Mouse (Mus musculus) heart, postnatal 0 days (tissue): ENCODE data around the gene Lrrc52. TPM values are rescaled to one million over a fixed set of nuclear protein-coding genes. Genes with fewer than 3 reads are reported as not detected.
A peak's percentile ranks its signal among the peaks of the same experiment; 100 is the strongest.

Experiments used
- ATAC-seq: fragments of 200-750 bp; cut with Nextera tagmentation; 2 replicates; pipeline ENCODE4 v1.8.0; 2017; ENCODE audit warnings: low read depth, moderate number of reproducible peaks, moderate library complexity; ENCODE audit not compliant: insufficient read depth
- DNase-seq: peaks from one replicate; pipeline ENCODE4 v3.0.0-alpha.2; 2016; ENCODE audit warnings: low spot score
- H3K27ac ChIP-seq: fragments of 300-500 bp; sonication (generic); 2 replicates; pipeline ENCODE4 v1.5.1; 2014; ENCODE audit warnings: low read depth, mild to moderate bottlenecking
- H3K27me3 ChIP-seq: fragments of 300-500 bp; sonication (generic); 2 replicates; pipeline ENCODE4 v1.6.1; 2014; ENCODE audit warnings: low read length, mixed read lengths; ENCODE audit not compliant: control insufficient read depth, insufficient read depth
- H3K36me3 ChIP-seq: fragments of 300-500 bp; sonication (generic); replicated peaks from 2 replicates; pipeline ENCODE4 v1.6.1; 2014; ENCODE audit warnings: low read length, mixed read lengths; ENCODE audit not compliant: control insufficient read depth, insufficient read depth
- H3K4me1 ChIP-seq: fragments of 300-500 bp; sonication (generic); 2 replicates; pipeline ENCODE4 v1.6.1; 2014; ENCODE audit warnings: antibody characterized with exemption; ENCODE audit not compliant: control insufficient read depth, insufficient read depth
- H3K4me2 ChIP-seq: fragments of 300-500 bp; sonication (generic); 2 replicates; pipeline ENCODE4 v1.6.1; 2014; ENCODE audit warnings: low read depth, mild to moderate bottlenecking, low read length, moderate library complexity
- H3K4me3 ChIP-seq: fragments of 300-500 bp; sonication (generic); 2 replicates; pipeline ENCODE4 v1.5.1; 2014; ENCODE audit warnings: low read depth, low read length
- H3K9ac ChIP-seq: fragments of 300-500 bp; sonication (generic); replicated peaks from 2 replicates; pipeline ENCODE4 v1.6.1; 2014; ENCODE audit warnings: low read depth, low read length, mixed read lengths
- H3K9me3 ChIP-seq: fragments of 300-500 bp; sonication (generic); replicated peaks from 2 replicates; pipeline ENCODE4 v1.6.1; 2016; ENCODE audit warnings: low read length; ENCODE audit not compliant: control insufficient read depth
- CTCF ChIP-seq: IDR thresholded peaks from 2 replicates; pipeline ENCODE4 v1.5.1; 2016; ENCODE audit warnings: antibody characterized with exemption, control low read depth, low read depth
- EP300 ChIP-seq: IDR thresholded peaks from 2 replicates; pipeline ENCODE4 v1.6.1; 2016; ENCODE audit warnings: antibody characterized with exemption, low read depth
- WGBS: fragments of 180-500 bp; shearing (Covaris S2); extraction: QIAGEN DNeasy Blood & Tissue Kit; methylation state at CpG from one replicate; pipeline ENCODE4 v1.1.7; 2014; 5-methylcytosine and 5-hydroxymethylcytosine counted together
- polyA plus RNA-seq: library from polyadenylated mRNA; unstranded; fragments of >200 nt; fragmentation: Nextera tagmentation; extraction: Ambion mirVana; gene quantifications from 2 replicates; pipeline ENCODE4 v1.2.1, GENCODE M21; 2015
- total RNA-seq: library from RNA; depleted of rRNA; stranded (reverse); fragments of >200 nt; gene quantifications from 2 replicates; pipeline ENCODE4 v1.2.3, GENCODE M21; 2014; ENCODE audit warnings: low replicate concordance

The Lrrc52 gene
- total and polyA plus RNA-seq, 2 experiments from 2014 or later = 0.27 to 0.46 TPM

DNA sequence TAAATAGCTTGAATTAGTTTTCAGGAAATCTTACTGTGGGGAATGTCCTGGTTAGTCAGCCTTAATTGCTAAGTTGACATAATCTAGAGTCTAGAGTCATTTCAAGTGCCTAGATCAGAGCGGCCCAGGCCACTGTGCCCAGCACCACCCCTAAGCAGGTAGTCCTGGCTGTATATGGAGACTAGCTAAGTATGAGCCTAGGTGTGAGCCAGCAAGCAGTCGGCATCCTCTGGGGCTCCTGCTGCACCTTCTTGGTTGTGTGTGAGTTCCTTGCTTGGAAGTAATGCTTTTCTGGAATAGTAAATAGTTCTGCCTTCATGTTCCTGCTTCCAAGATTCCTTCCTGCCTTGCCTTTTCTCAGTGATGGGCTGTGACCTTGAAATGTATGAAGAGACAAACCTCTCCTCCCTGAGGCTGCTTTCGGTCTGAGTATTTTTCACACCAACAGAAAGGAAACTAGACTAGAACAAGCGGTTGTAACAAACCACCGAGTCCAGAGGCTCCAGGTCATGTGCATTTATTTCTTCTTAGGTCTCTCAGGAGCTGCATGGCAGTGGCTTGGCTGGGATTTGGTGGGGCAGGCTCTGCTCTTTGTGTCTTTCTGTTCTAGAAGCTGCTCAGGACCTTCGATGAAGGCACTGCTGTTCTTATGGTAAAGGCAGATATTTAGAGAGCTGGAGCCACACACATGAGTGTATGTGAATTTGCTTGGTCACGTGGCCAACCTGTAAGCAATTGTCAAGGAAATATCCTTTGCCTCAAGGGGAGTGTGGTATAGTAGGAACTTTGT is 30.2 kb downstream of the Lrrc52 start:
- H3K4me3 ChIP-seq = no peak overlapping the region
- ATAC-seq = no peak
- TF ChIP-seq CTCF = no peak
- no peak for TF ChIP-seq EP300

DNA sequence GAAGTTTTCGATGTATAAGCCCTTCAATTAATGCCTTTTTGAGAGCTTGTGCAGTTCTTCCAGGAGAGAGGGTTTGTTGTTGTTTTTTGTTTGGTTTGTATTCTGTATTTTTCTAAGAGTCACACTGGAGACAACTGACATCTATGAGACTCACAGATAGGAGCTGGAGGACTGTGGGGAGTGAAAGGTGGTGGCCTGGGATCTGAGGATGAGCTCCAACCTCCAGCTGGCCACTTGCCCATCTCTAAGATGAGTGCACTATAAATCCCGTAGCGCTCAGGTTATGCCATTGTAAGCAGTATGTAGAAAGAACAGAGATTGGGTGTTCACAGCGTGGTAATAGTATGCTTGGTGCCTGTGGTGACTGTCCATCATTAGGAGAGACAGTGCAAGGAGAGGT is 31.6 kb downstream of the Lrrc52 start:
- no peak overlapping the region for H3K4me2 ChIP-seq
- DNase-seq (no peak), ATAC-seq (no peak)
- H3K27me3 ChIP-seq = no peaks in the 10 kb centered on the region
- H3K4me3 ChIP-seq = no peak overlapping the region
- 78% methylated on average over 4 of the region's 4 CpGs for WGBS
- TF ChIP-seq EP300 (no peak), CTCF (no peak)
- H3K4me1 ChIP-seq = no peaks in the 10 kb centered on the region
- H3K9me3 ChIP-seq = no peaks in the 10 kb centered on the region
- H3K9ac ChIP-seq = no peak overlapping the region
- H3K36me3 ChIP-seq = no peaks in the 10 kb centered on the region
- H3K27ac ChIP-seq = no peak overlapping the region

More for the DNA sequence above, 30.2 kb downstream of the Lrrc52 start:
- Histone ChIP-seq H3K9me3 (no peaks in the 10 kb centered on the region), H3K9ac (no peak overlapping the region), H3K27me3 (no peaks in the 10 kb centered on the region), H3K4me2 (no peak overlapping the region), H3K27ac (no peak overlapping the region), H3K4me1 (no peaks in the 10 kb centered on the region), H3K36me3 (no peaks in the 10 kb centered on the region)
- DNase-seq = no peak
- 73% methylated on average over 7 of the region's 7 CpGs for WGBS

DNA sequence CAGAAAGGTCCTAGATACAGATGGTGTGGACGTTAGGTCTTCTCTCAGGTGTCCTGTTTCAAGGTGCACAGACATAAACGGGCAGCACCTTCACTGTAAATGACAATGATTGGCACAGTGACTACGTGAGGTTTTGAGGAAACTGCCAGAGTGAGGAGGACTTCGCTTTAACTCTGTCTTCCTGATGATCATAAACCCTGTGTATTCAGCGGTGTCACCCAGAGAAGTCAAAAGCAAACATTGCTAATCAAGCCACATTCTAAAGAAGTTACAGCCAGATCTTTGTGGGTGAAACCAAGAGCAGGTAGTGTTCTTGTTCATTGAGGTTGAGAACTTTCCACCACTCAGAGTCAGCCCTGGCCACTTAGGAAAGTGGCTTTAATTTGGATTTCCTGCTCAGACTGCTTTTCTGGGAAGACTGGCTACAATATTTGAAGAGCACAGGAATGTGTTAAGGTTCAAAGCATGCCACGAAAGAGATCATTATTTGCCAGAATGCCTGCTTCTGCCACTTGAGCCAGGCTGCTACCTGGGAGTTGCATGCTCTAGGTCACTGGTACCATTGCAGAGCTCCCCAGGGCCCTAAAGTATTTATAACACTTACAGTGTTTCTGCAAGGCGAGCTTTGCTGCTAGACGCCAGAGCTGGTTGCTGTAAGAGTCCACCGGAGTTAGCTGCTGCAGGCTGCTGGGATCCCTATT is 35.5 kb downstream of the Lrrc52 start:
- Histone ChIP-seq H3K36me3 (no peaks in the 10 kb centered on the region), H3K9ac (no peak overlapping the region), H3K4me2 (no peak overlapping the region), H3K27ac (no peak overlapping the region), H3K9me3 (no peaks in the 10 kb centered on the region), H3K27me3 (no peaks in the 10 kb centered on the region), H3K4me1 (no peaks in the 10 kb centered on the region), H3K4me3 (no peak overlapping the region)
- DNase-seq (no peak), ATAC-seq (no peak)
- 63% methylated on average over 9 of the region's 9 CpGs for WGBS
- no peak for TF ChIP-seq CTCF
- no peak for TF ChIP-seq EP300

DNA sequence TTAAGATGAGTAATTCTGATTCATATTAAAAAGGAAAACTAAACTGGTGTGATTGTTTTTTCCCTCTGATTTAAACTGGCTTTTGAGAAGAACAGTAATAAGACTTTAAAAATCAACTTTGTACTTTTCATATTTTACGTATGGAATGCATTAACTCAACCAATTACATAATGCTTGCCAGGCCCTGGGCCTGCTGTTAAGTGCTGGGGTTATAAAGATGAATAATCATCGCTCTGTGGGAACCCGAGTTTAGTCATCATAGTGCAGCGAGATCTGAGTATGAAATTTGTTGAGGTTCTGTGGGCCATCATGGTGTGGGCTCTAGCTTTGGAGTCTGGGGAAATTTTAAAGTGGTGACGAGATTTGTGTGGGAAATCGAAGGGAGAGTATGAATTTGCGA is 39.9 kb downstream of the Lrrc52 start:
- WGBS = 83% methylated on average over 7 of the region's 7 CpGs
- Histone ChIP-seq H3K36me3 (no peaks in the 10 kb centered on the region), H3K4me3 (no peak overlapping the region), H3K27me3 (no peaks in the 10 kb centered on the region), H3K9me3 (no peaks in the 10 kb centered on the region), H3K4me2 (no peak overlapping the region), H3K9ac (no peak overlapping the region), H3K4me1 (peaks cover 16% of the 10 kb centered on the region), H3K27ac (no peak overlapping the region)
- DNase-seq (no peak), ATAC-seq (no peak)
- TF ChIP-seq CTCF (no peak), EP300 (no peak)

DNA sequence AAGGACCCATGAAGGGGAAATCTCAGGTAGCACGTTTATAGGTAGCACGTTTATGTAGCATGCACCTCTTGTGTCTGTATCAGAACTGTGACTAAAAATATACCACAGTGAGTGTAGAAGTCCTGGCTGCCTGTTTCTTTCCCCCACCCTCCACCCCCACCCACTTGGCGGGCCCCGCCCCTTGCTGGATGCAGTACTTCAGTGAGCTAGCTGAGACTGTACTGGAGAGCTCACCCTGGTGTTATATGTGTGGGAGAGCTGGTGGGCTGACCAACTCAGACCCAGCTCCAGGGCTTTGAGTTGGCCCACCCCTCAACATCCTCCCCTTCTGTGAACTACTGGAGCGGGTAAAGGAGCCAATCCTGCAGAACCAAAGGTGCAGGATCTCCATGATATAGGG is 41.0 kb downstream of the Lrrc52 start:
- no peak overlapping the region for H3K9ac ChIP-seq
- no peaks in the 10 kb centered on the region for H3K36me3 ChIP-seq
- peaks cover 16% of the 10 kb centered on the region for H3K4me1 ChIP-seq
- H3K4me2 ChIP-seq = 0 out of 2 replicates have a peak overlapping the region, but pooled peaks have one; percentile 15
- no peak overlapping the region for H3K4me3 ChIP-seq
- no peak for TF ChIP-seq EP300
- TF ChIP-seq CTCF = no peak
- DNase-seq = peak; percentile 37
- H3K27ac ChIP-seq = no peak overlapping the region
- 39% methylated on average over 5 of the region's 5 CpGs for WGBS
- no peaks in the 10 kb centered on the region for H3K27me3 ChIP-seq
- ATAC-seq = peak; percentile 86
- no peaks in the 10 kb centered on the region for H3K9me3 ChIP-seq
